ENCODE assay signal across 9 mouse cellular contexts in the genomic region with DNA sequence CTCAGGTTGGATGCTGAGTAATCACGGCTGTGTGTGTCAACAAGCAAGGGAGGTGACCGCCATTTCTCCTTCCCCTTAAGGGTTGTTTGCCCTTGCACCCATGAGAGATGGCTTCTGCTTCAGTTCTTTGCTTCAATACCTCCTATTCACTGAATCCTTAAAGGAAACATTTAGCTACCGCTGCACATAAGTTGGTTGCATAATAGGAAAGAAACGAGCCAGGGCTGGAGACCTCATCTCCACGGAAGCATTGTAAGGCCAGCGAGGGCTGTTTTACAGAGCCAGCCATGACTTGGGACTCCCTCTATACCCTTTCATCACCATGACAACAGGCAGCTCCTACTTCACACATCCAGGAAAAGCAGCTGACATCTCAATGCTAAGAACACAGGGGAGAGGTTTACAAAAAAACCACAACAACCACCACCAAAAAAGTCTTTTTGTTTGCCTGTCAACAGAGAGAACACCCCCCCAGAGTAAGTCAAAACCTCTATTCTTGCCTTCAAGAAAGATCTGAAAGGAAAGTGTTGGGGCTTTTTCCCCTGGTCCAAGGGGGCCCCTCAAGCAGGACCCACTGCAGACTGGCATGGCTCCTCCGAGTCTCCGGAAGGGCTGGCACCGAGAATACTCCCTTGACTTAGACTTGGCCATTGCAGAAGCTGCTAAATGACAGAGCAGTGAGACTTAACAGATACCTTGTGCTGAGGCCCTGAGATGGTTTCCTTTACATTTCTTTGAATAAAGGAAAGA. TPM values are rescaled to one million over a fixed set of nuclear protein-coding genes. Genes with fewer than 3 reads are reported as not detected.
DNase-seq lines count a peak whose midpoint lies in the region; ATAC-seq and TF ChIP-seq lines count a peak whose summit lies in the region.
"Had no signal": no experiment of that assay in that cellular context is flagged by ENCODE, and none has a peak within 500 bp of the region (broad histone marks: within the 10 kb centered on the region; RNA-seq: fewer than 3 reads in every experiment).

No protein-coding gene starts in this region.

- H3K36me3 ChIP-seq in kidney, postnatal 0 days (ENCODE audit: insufficient read depth, low read length) = no peaks in the 10 kb centered on the region
- H3K36me3 ChIP-seq in embryonic facial prominence, embryonic 12.5 days = no peaks in the 10 kb centered on the region
- H3K36me3 ChIP-seq in hindbrain, embryonic 14.5 days (replicated peaks; ENCODE audit: control insufficient read depth, insufficient read depth) = no peaks in the 10 kb centered on the region
- H3K36me3 ChIP-seq in midbrain, embryonic 11.5 days (ENCODE audit: control insufficient read depth, insufficient read depth, low read length) = no peaks in the 10 kb centered on the region

- H3K27me3 ChIP-seq in kidney, postnatal 0 days (ENCODE audit: insufficient read depth, low read length) = no peaks in the 10 kb centered on the region
- H3K27me3 ChIP-seq in embryonic facial prominence, embryonic 12.5 days = no peaks in the 10 kb centered on the region
- H3K27me3 ChIP-seq in hindbrain, embryonic 14.5 days (ENCODE audit: control insufficient read depth, insufficient read depth, low read length) = no peaks in the 10 kb centered on the region
- H3K27me3 ChIP-seq in midbrain, embryonic 11.5 days (ENCODE audit: control insufficient read depth, insufficient read depth, low read length) = peaks cover 8% of the 10 kb centered on the region

- no peak for DNase-seq in kidney, postnatal 0 days (ENCODE audit: low spot score)
- DNase-seq in kidney, adult 11 months = no peak
- DNase-seq in hindbrain, embryonic 14.5 days (ENCODE audit: low spot score) = peak; percentile 76
- peak; percentile 95 for DNase-seq in midbrain, embryonic 11.5 days (ENCODE audit: low spot score, missing footprints)
- DNase-seq in thymus, postnatal 36 days = no peak
- no peak for DNase-seq in testis, postnatal 14 days (ENCODE audit: low spot score)

- H3K27ac ChIP-seq in kidney, postnatal 0 days = peak overlapping the region; percentile 58
- H3K27ac ChIP-seq in embryonic facial prominence, embryonic 12.5 days = peak overlapping the region; percentile 67; the same call in 1 of the 2 replicates
- peak overlapping the region; percentile 86 for H3K27ac ChIP-seq in hindbrain, embryonic 14.5 days
- H3K27ac ChIP-seq in midbrain, embryonic 11.5 days (ENCODE audit: low read depth, low read length) = peak overlapping the region; percentile 82

- H3K9ac ChIP-seq in kidney, postnatal 0 days (ENCODE audit: low read depth, low read length) = no peak overlapping the region
- no peak overlapping the region for H3K9ac ChIP-seq in embryonic facial prominence, embryonic 12.5 days
- H3K9ac ChIP-seq in hindbrain, embryonic 14.5 days = peak overlapping the region; percentile 51
- H3K9ac ChIP-seq in midbrain, embryonic 11.5 days (ENCODE audit: low read length) = peak overlapping the region; percentile 36; the same call in 1 of the 2 replicates

- H3K4me2 ChIP-seq in kidney, postnatal 0 days (ENCODE audit: low read length) = peak overlapping the region; percentile 25; the same call in 1 of the 2 replicates
- peak overlapping the region; percentile 12; the same call in 1 of the 2 replicates for H3K4me2 ChIP-seq in embryonic facial prominence, embryonic 12.5 days (replicated peaks)
- peak overlapping the region; percentile 49 for H3K4me2 ChIP-seq in hindbrain, embryonic 14.5 days (replicated peaks)
- peak overlapping the region; percentile 12 for H3K4me2 ChIP-seq in midbrain, embryonic 11.5 days

- WGBS in kidney, postnatal 0 days = 32% methylated on average over 9 of the region's 9 CpGs
- 46% methylated on average over 9 of the region's 9 CpGs for WGBS in embryonic facial prominence, embryonic 12.5 days
- WGBS in hindbrain, embryonic 14.5 days = 7% methylated on average over 9 of the region's 9 CpGs
- 8% methylated on average over 9 of the region's 9 CpGs for WGBS in midbrain, embryonic 11.5 days

- H3K9me3 ChIP-seq in kidney, postnatal 0 days (replicated peaks; ENCODE audit: low read length) = no peaks in the 10 kb centered on the region
- H3K9me3 ChIP-seq in embryonic facial prominence, embryonic 12.5 days = no peaks in the 10 kb centered on the region
- H3K9me3 ChIP-seq in hindbrain, embryonic 14.5 days (ENCODE audit: control insufficient read depth, low read length) = no peaks in the 10 kb centered on the region
- H3K9me3 ChIP-seq in midbrain, embryonic 11.5 days (ENCODE audit: control insufficient read depth, low read length) = no peaks in the 10 kb centered on the region

- no peak overlapping the region for H3K4me3 ChIP-seq in kidney, postnatal 0 days (replicated peaks; ENCODE audit: low read depth, low read length)
- H3K4me3 ChIP-seq in embryonic facial prominence, embryonic 12.5 days = no peak overlapping the region
- H3K4me3 ChIP-seq in hindbrain, embryonic 14.5 days (replicated peaks; ENCODE audit: low read length) = 0 out of 2 replicates have a peak overlapping the region, but pooled peaks have one; percentile 22
- no peak overlapping the region for H3K4me3 ChIP-seq in midbrain, embryonic 11.5 days (ENCODE audit: low read depth, low read length)

- no peak for ATAC-seq in kidney, postnatal 0 days (replicated peaks; ENCODE audit: low FRiP score, low read depth)
- ATAC-seq in embryonic facial prominence, embryonic 12.5 days (ENCODE audit: insufficient number of reproducible peaks, insufficient read depth, low FRiP score, low TSS enrichment) = no peak
- ATAC-seq in hindbrain, embryonic 14.5 days (ENCODE audit: low FRiP score) = peak; percentile 82
- ATAC-seq in midbrain, embryonic 11.5 days (ENCODE audit: low FRiP score) = peak; percentile 88
- ATAC-seq in megakaryocyte-erythroid progenitor cell, adult 5-6 weeks (replicated peaks; ENCODE audit: low FRiP score, low TSS enrichment, poor library complexity, severe bottlenecking) = no peak
- ATAC-seq: Patski had no signal

- TF ChIP-seq CTCF in kidney, postnatal 0 days (IDR thresholded peaks at IDR 0.05; ENCODE audit: low read depth) = no peak

- H3K4me1 ChIP-seq in kidney, postnatal 0 days (replicated peaks; ENCODE audit: insufficient read depth, low read length) = peaks cover 24% of the 10 kb centered on the region
- peaks cover 51% of the 10 kb centered on the region for H3K4me1 ChIP-seq in embryonic facial prominence, embryonic 12.5 days
- peaks cover 53% of the 10 kb centered on the region for H3K4me1 ChIP-seq in hindbrain, embryonic 14.5 days (replicated peaks; ENCODE audit: control insufficient read depth, insufficient read depth, low read length)
- H3K4me1 ChIP-seq in midbrain, embryonic 11.5 days (ENCODE audit: control insufficient read depth, insufficient read depth, low read length) = peaks cover 54% of the 10 kb centered on the region

RNA-seq across cellular contexts. Expression of gene Sparcl1, which starts 3.2 kb away (rescaled TPM):
- 67.2 and 77.5 TPM in 2 replicates for polyA plus RNA-seq in kidney, postnatal 0 days (2015; fragmentation: Nextera tagmentation; extraction: Ambion mirVana)
- 50.1 and 50.9 TPM in 2 replicates for polyA plus RNA-seq in embryonic facial prominence, embryonic 12.5 days (2016; fragmentation: Nextera tagmentation; extraction: Ambion mirVana)
- 286 and 356 TPM in 2 replicates for polyA plus RNA-seq in hindbrain, embryonic 14.5 days (2014; fragmentation: Nextera tagmentation; extraction: Ambion mirVana)
- polyA plus RNA-seq in midbrain, embryonic 11.5 days (2014; fragmentation: Nextera tagmentation; extraction: Ambion mirVana) = 49.8 and 58.3 TPM in 2 replicates
- not detected in 2 replicates for total RNA-seq in megakaryocyte-erythroid progenitor cell, adult 5-6 weeks (2014; fragmentation: Nextera tagmentation)
- not detected in 2 replicates for total RNA-seq in megakaryocyte-erythroid progenitor cell, adult 5-6 weeks (2017)
- polyA plus RNA-seq: Patski had no signal

RNA-seq across cellular contexts. Expression of gene Gm17660, which starts 32.9 kb away (rescaled TPM):
- not detected in 2 replicates for polyA plus RNA-seq in kidney, postnatal 0 days (2015; fragmentation: Nextera tagmentation; extraction: Ambion mirVana)
- polyA plus RNA-seq in embryonic facial prominence, embryonic 12.5 days (2016; fragmentation: Nextera tagmentation; extraction: Ambion mirVana) = not detected in 2 replicates
- not detected in 2 replicates for polyA plus RNA-seq in hindbrain, embryonic 14.5 days (2014; fragmentation: Nextera tagmentation; extraction: Ambion mirVana)
- polyA plus RNA-seq in midbrain, embryonic 11.5 days (2014; fragmentation: Nextera tagmentation; extraction: Ambion mirVana) = 0.29 TPM in 1 of 2 replicates, not detected in the other
- not detected in 2 replicates for total RNA-seq in megakaryocyte-erythroid progenitor cell, adult 5-6 weeks (2014; fragmentation: Nextera tagmentation)
- not detected in 2 replicates for total RNA-seq in megakaryocyte-erythroid progenitor cell, adult 5-6 weeks (2017)
- polyA plus RNA-seq: Patski had no signal

Comparison
In these comparisons a context has a peak if more than half of its experiments do, and no peak if none do; other contexts are left out.
1. ATAC-seq: peak in hindbrain, embryonic 14.5 days (single experiment) and midbrain, embryonic 11.5 days (single experiment); none in kidney, postnatal 0 days (single experiment), embryonic facial prominence, embryonic 12.5 days (single experiment) and megakaryocyte-erythroid progenitor cell, adult 5-6 weeks (single experiment).
2. DNase-seq: peak in hindbrain, embryonic 14.5 days (single experiment) and midbrain, embryonic 11.5 days (single experiment); none in kidney, postnatal 0 days (single experiment), kidney, adult 11 months (single experiment), thymus, postnatal 36 days (0 of 2) and testis, postnatal 14 days (single experiment).
3. H3K9ac ChIP-seq: peak in hindbrain, embryonic 14.5 days (single experiment) and midbrain, embryonic 11.5 days (single experiment); none in kidney, postnatal 0 days (single experiment) and embryonic facial prominence, embryonic 12.5 days (single experiment).
4. Peak in every context shown above with its lines, with median percentiles within 50 percentile points of each other: H3K27ac ChIP-seq and H3K4me2 ChIP-seq.